Mouse (Mus musculus): ENCODE results near the gene Wwc2. TPM values are rescaled to one million over a fixed set of nuclear protein-coding genes. Genes with fewer than 3 reads are reported as not detected.
A peak's percentile ranks its signal among the peaks of the same experiment; 100 is the strongest.

Wwc2 gene
- polyA plus RNA-seq, 1 experiment = 12.6 TPM

GRCm38 (mm10) chr8:47809970-47810665, 180.6 kb downstream of the Wwc2 start:
- no peaks in the 10 kb centered on the region for H3K4me1 ChIP-seq (ENCODE audit: control insufficient read depth, insufficient read depth, insufficient read length, low read length)
- H3K27ac ChIP-seq (replicated peaks; ENCODE audit: low read depth, low read length) = no peak overlapping the region
- H3K4me3 ChIP-seq (ENCODE audit: insufficient read depth, low read depth, low read length) = no peak overlapping the region

- no peak overlapping the region for H3K4me3 ChIP-seq (ENCODE audit: insufficient read depth, low read depth, low read length)
- no peaks in the 10 kb centered on the region for H3K4me1 ChIP-seq (ENCODE audit: control insufficient read depth, insufficient read depth, insufficient read length, low read length)
- no peak overlapping the region for H3K27ac ChIP-seq (replicated peaks; ENCODE audit: low read depth, low read length)
Observed at GRCm38 (mm10) chr8:47804262-47804661, 186.5 kb downstream of the Wwc2 start.

- H3K4me3 ChIP-seq (ENCODE audit: insufficient read depth, low read depth, low read length) = no peak overlapping the region
- no peak overlapping the region for H3K27ac ChIP-seq (replicated peaks; ENCODE audit: low read depth, low read length)
- no peaks in the 10 kb centered on the region for H3K4me1 ChIP-seq (ENCODE audit: control insufficient read depth, insufficient read depth, insufficient read length, low read length)
Observed at GRCm38 (mm10) chr8:47802349-47802748, 188.4 kb downstream of the Wwc2 start.

- Histone ChIP-seq H3K4me1 (ENCODE audit: control insufficient read depth, insufficient read depth, insufficient read length, low read length) (no peaks in the 10 kb centered on the region), H3K27ac (replicated peaks; ENCODE audit: low read depth, low read length) (no peak overlapping the region), H3K4me3 (ENCODE audit: insufficient read depth, low read depth, low read length) (no peak overlapping the region)
Observed at GRCm38 (mm10) chr8:47799438-47799837, 191.3 kb downstream of the Wwc2 start.

- H3K4me1 ChIP-seq (ENCODE audit: control insufficient read depth, insufficient read depth, insufficient read length, low read length) = no peaks in the 10 kb centered on the region
- no peak overlapping the region for H3K27ac ChIP-seq (replicated peaks; ENCODE audit: low read depth, low read length)
- no peak overlapping the region for H3K4me3 ChIP-seq (ENCODE audit: insufficient read depth, low read depth, low read length)
Observed at GRCm38 (mm10) chr8:47791986-47792385, 198.7 kb downstream of the Wwc2 start.

GRCm38 (mm10) chr8:47787705-47788104, 203.0 kb downstream of the Wwc2 start:
- Histone ChIP-seq H3K27ac (replicated peaks; ENCODE audit: low read depth, low read length) (no peak overlapping the region), H3K4me1 (ENCODE audit: control insufficient read depth, insufficient read depth, insufficient read length, low read length) (no peaks in the 10 kb centered on the region; the same call in 1 of the 2 replicates), H3K4me3 (ENCODE audit: insufficient read depth, low read depth, low read length) (no peak overlapping the region)

- H3K27ac ChIP-seq (replicated peaks; ENCODE audit: low read depth, low read length) = no peak overlapping the region
- no peaks in the 10 kb centered on the region; the same call in 1 of the 2 replicates for H3K4me1 ChIP-seq (ENCODE audit: control insufficient read depth, insufficient read depth, insufficient read length, low read length)
- H3K4me3 ChIP-seq (ENCODE audit: insufficient read depth, low read depth, low read length) = no peak overlapping the region
Observed at GRCm38 (mm10) chr8:47786323-47786722, 204.4 kb downstream of the Wwc2 start.

- H3K4me3 ChIP-seq (ENCODE audit: insufficient read depth, low read depth, low read length) = no peak overlapping the region
- no peaks in the 10 kb centered on the region; the same call in 1 of the 2 replicates for H3K4me1 ChIP-seq (ENCODE audit: control insufficient read depth, insufficient read depth, insufficient read length, low read length)
- peak overlapping the region; percentile 27 for H3K27ac ChIP-seq (replicated peaks; ENCODE audit: low read depth, low read length)
Observed at GRCm38 (mm10) chr8:47784436-47784835, 206.3 kb downstream of the Wwc2 start.

- Histone ChIP-seq H3K4me1 (ENCODE audit: control insufficient read depth, insufficient read depth, insufficient read length, low read length) (no peaks in the 10 kb centered on the region; the same call in 1 of the 2 replicates), H3K27ac (replicated peaks; ENCODE audit: low read depth, low read length) (peak overlapping the region; percentile 27; the same call in 1 of the 2 replicates), H3K4me3 (ENCODE audit: insufficient read depth, low read depth, low read length) (no peak overlapping the region)
Observed at GRCm38 (mm10) chr8:47783944-47784343, 206.8 kb downstream of the Wwc2 start.

- Histone ChIP-seq H3K4me1 (ENCODE audit: control insufficient read depth, insufficient read depth, insufficient read length, low read length) (no peaks in the 10 kb centered on the region; the same call in 1 of the 2 replicates), H3K27ac (replicated peaks; ENCODE audit: low read depth, low read length) (no peak overlapping the region; the same call in 1 of the 2 replicates), H3K4me3 (ENCODE audit: insufficient read depth, low read depth, low read length) (no peak overlapping the region)
Observed at GRCm38 (mm10) chr8:47783544-47783943, 207.2 kb downstream of the Wwc2 start.

- Histone ChIP-seq H3K4me3 (ENCODE audit: insufficient read depth, low read depth, low read length) (no peak overlapping the region), H3K27ac (replicated peaks; ENCODE audit: low read depth, low read length) (no peak overlapping the region), H3K4me1 (ENCODE audit: control insufficient read depth, insufficient read depth, insufficient read length, low read length) (no peaks in the 10 kb centered on the region; the same call in 1 of the 2 replicates)
Observed at GRCm38 (mm10) chr8:47781881-47782280, 208.8 kb downstream of the Wwc2 start.

GRCm38 (mm10) chr8:47779589-47779988, 211.1 kb downstream of the Wwc2 start:
- no peaks in the 10 kb centered on the region; the same call in 1 of the 2 replicates for H3K4me1 ChIP-seq (ENCODE audit: control insufficient read depth, insufficient read depth, insufficient read length, low read length)
- no peak overlapping the region for H3K27ac ChIP-seq (replicated peaks; ENCODE audit: low read depth, low read length)
- H3K4me3 ChIP-seq (ENCODE audit: insufficient read depth, low read depth, low read length) = no peak overlapping the region

- H3K4me1 ChIP-seq (ENCODE audit: control insufficient read depth, insufficient read depth, insufficient read length, low read length) = no peaks in the 10 kb centered on the region
- H3K4me3 ChIP-seq (ENCODE audit: insufficient read depth, low read depth, low read length) = no peak overlapping the region
Observed at GRCm38 (mm10) chr8:47777415-47777814, 213.3 kb downstream of the Wwc2 start.

More at GRCm38 (mm10) chr8:47777415-47777814, 213.3 kb downstream of the Wwc2 start:
- H3K27ac ChIP-seq (replicated peaks; ENCODE audit: low read depth, low read length) = no peak overlapping the region
